Mouse (Mus musculus): ENCODE measurements around the gene Sema3d. TPM values are rescaled to one million over a fixed set of nuclear protein-coding genes. Genes with fewer than 3 reads are reported as not detected.

Sema3d gene
- polyA plus RNA-seq, 1 experiment from 2014 or later, result 1.7 TPM

GRCm38 (mm10) chr5:12564602-12565220 lies 181.5 kb downstream of the Sema3d start:
- Histone ChIP-seq H3K27me3 (ENCODE audit: control insufficient read depth, insufficient read depth, low read length) (no peaks in the 10 kb centered on the region), H3K4me1 (ENCODE audit: control insufficient read depth, insufficient read depth, low read length) (no peaks in the 10 kb centered on the region), H3K27ac (ENCODE audit: low read depth, low read length) (no peak overlapping the region), H3K9ac (ENCODE audit: low read length) (no peak overlapping the region), H3K4me3 (ENCODE audit: low read depth, low read length) (no peak overlapping the region), H3K36me3 (ENCODE audit: control insufficient read depth, insufficient read depth, low read length) (no peaks in the 10 kb centered on the region), H3K9me3 (ENCODE audit: control insufficient read depth, low read length) (no peaks in the 10 kb centered on the region), H3K4me2 (no peak overlapping the region)
- ATAC-seq (ENCODE audit: low FRiP score), result peak; percentile 67; the same call in 1 of the 2 replicates
- DNase-seq (ENCODE audit: low spot score, missing footprints), result no peak
- 70% methylated on average over 2 of the region's 2 CpGs for WGBS

GRCm38 (mm10) chr5:12566568-12566967 lies 183.4 kb downstream of the Sema3d start:
- Histone ChIP-seq H3K9me3 (ENCODE audit: control insufficient read depth, low read length) (no peaks in the 10 kb centered on the region), H3K4me1 (ENCODE audit: control insufficient read depth, insufficient read depth, low read length) (no peaks in the 10 kb centered on the region), H3K27ac (ENCODE audit: low read depth, low read length) (no peak overlapping the region), H3K9ac (ENCODE audit: low read length) (no peak overlapping the region), H3K36me3 (ENCODE audit: control insufficient read depth, insufficient read depth, low read length) (no peaks in the 10 kb centered on the region), H3K4me2 (no peak overlapping the region), H3K27me3 (ENCODE audit: control insufficient read depth, insufficient read depth, low read length) (no peaks in the 10 kb centered on the region), H3K4me3 (ENCODE audit: low read depth, low read length) (no peak overlapping the region)
- 79% methylated on average over 1 of the region's 1 CpGs for WGBS
- DNase-seq (ENCODE audit: low spot score, missing footprints) (no peak), ATAC-seq (ENCODE audit: low FRiP score) (no peak)

DNA sequence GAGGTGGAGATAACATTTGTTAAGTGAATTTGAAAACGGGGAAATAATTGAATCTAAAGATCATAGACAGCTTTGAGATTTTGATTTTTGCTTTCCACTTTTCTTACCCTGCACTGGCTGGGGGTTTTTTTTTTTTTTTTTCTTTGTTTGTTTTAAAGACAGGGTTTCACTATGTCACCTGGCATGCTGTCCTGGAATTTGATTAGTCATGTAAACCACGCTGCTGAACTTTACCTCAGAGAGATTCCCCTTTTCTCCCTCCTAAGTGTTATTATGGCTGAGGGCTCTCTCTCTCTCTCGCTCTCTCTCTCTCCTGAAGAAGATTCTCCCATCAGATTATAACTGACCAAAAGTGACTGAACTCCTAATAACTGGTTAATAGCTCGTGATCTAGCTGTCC lies 191.4 kb downstream of the Sema3d start:
- H3K4me2 ChIP-seq, result no peak overlapping the region
- ATAC-seq (ENCODE audit: low FRiP score), result no peak
- no peak overlapping the region for H3K9ac ChIP-seq (ENCODE audit: low read length)
- no peaks in the 10 kb centered on the region for H3K27me3 ChIP-seq (ENCODE audit: control insufficient read depth, insufficient read depth, low read length)
- H3K36me3 ChIP-seq (ENCODE audit: control insufficient read depth, insufficient read depth, low read length), result no peaks in the 10 kb centered on the region
- no peaks in the 10 kb centered on the region for H3K4me1 ChIP-seq (ENCODE audit: control insufficient read depth, insufficient read depth, low read length)
- no peak overlapping the region for H3K4me3 ChIP-seq (ENCODE audit: low read depth, low read length)
- H3K9me3 ChIP-seq (ENCODE audit: control insufficient read depth, low read length), result no peaks in the 10 kb centered on the region
- no peak for DNase-seq (ENCODE audit: low spot score, missing footprints)
- 79% methylated on average over 4 of the region's 4 CpGs for WGBS
- no peak overlapping the region for H3K27ac ChIP-seq (ENCODE audit: low read depth, low read length)

DNA sequence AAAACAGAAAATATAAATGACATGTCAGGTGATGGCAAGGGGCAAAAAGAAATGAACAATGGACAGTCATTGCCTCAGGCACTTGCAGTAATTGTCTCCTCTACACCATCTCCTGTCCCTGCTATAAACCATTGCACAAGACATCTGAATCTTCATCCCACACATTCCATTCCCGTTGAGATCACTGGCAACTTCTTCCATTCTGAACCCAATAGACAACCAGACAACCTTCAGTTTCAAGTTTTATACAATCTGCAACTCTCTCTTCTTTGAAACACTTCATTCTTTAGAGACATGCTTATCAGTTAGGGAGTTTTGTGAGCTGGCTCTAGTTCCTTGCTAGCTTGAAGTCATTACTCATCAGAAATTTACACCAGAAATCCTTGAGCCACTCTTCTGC lies 192.1 kb downstream of the Sema3d start:
- ATAC-seq (ENCODE audit: low FRiP score) (no peak), DNase-seq (ENCODE audit: low spot score, missing footprints) (no peak)
- no peaks in the 10 kb centered on the region for H3K9me3 ChIP-seq (ENCODE audit: control insufficient read depth, low read length)
- no peak overlapping the region for H3K4me2 ChIP-seq
- WGBS, result 71% methylated on average over 1 of the region's 1 CpGs
- H3K4me1 ChIP-seq (ENCODE audit: control insufficient read depth, insufficient read depth, low read length), result no peaks in the 10 kb centered on the region
- H3K27me3 ChIP-seq (ENCODE audit: control insufficient read depth, insufficient read depth, low read length), result no peaks in the 10 kb centered on the region
- H3K4me3 ChIP-seq (ENCODE audit: low read depth, low read length), result no peak overlapping the region
- no peaks in the 10 kb centered on the region for H3K36me3 ChIP-seq (ENCODE audit: control insufficient read depth, insufficient read depth, low read length)
- H3K27ac ChIP-seq (ENCODE audit: low read depth, low read length), result no peak overlapping the region
- no peak overlapping the region for H3K9ac ChIP-seq (ENCODE audit: low read length)

DNA sequence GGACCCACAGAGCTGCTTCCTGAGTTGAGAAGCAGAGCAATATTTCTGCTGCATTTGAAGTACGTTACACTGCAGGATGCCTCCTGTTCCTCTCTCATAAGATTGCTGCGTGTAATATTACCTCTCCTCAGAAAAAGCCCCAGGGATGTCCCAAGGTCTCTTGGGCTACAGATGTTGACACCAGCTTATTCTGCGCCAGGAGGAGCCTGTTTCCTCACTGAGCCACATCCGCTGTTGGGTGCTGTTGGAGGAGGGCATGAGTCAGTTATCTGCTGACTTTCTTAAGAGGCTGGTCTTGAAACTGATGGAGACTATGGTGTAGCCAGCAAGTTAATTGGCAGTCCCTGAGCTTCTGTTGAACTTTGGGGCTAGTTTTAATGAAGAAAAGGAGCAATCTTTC lies 196.6 kb downstream of the Sema3d start:
- H3K27ac ChIP-seq (ENCODE audit: low read depth, low read length), result no peak overlapping the region
- H3K9ac ChIP-seq (ENCODE audit: low read length), result no peak overlapping the region
- no peaks in the 10 kb centered on the region for H3K27me3 ChIP-seq (ENCODE audit: control insufficient read depth, insufficient read depth, low read length)
- WGBS, result 67% methylated on average over 4 of the region's 4 CpGs
- no peak overlapping the region for H3K4me2 ChIP-seq
- DNase-seq (ENCODE audit: low spot score, missing footprints) (no peak), ATAC-seq (ENCODE audit: low FRiP score) (no peak)
- H3K36me3 ChIP-seq (ENCODE audit: control insufficient read depth, insufficient read depth, low read length), result no peaks in the 10 kb centered on the region
- no peak overlapping the region for H3K4me3 ChIP-seq (ENCODE audit: low read depth, low read length)
- no peaks in the 10 kb centered on the region for H3K4me1 ChIP-seq (ENCODE audit: control insufficient read depth, insufficient read depth, low read length)
- H3K9me3 ChIP-seq (ENCODE audit: control insufficient read depth, low read length), result no peaks in the 10 kb centered on the region

- H3K27me3 ChIP-seq (ENCODE audit: control insufficient read depth, insufficient read depth, low read length), result no peaks in the 10 kb centered on the region
- ATAC-seq (ENCODE audit: low FRiP score) (no peak), DNase-seq (ENCODE audit: low spot score, missing footprints) (no peak)
- H3K4me1 ChIP-seq (ENCODE audit: control insufficient read depth, insufficient read depth, low read length), result no peaks in the 10 kb centered on the region
- no peaks in the 10 kb centered on the region for H3K36me3 ChIP-seq (ENCODE audit: control insufficient read depth, insufficient read depth, low read length)
- H3K4me3 ChIP-seq (ENCODE audit: low read depth, low read length), result no peak overlapping the region
- H3K27ac ChIP-seq (ENCODE audit: low read depth, low read length), result no peak overlapping the region
- no peaks in the 10 kb centered on the region for H3K9me3 ChIP-seq (ENCODE audit: control insufficient read depth, low read length)
- no peak overlapping the region for H3K9ac ChIP-seq (ENCODE audit: low read length)
- 80% methylated on average over 1 of the region's 1 CpGs for WGBS
- no peak overlapping the region for H3K4me2 ChIP-seq
These were observed 199.4 kb downstream of the Sema3d start for GRCm38 (mm10) chr5:12582540-12582939.

- Histone ChIP-seq H3K4me2 (no peak overlapping the region), H3K9me3 (ENCODE audit: control insufficient read depth, low read length) (no peaks in the 10 kb centered on the region), H3K27me3 (ENCODE audit: control insufficient read depth, insufficient read depth, low read length) (no peaks in the 10 kb centered on the region), H3K36me3 (ENCODE audit: control insufficient read depth, insufficient read depth, low read length) (no peaks in the 10 kb centered on the region), H3K9ac (ENCODE audit: low read length) (no peak overlapping the region), H3K4me3 (ENCODE audit: low read depth, low read length) (no peak overlapping the region), H3K27ac (ENCODE audit: low read depth, low read length) (no peak overlapping the region), H3K4me1 (ENCODE audit: control insufficient read depth, insufficient read depth, low read length) (no peaks in the 10 kb centered on the region)
- ATAC-seq (ENCODE audit: low FRiP score) (no peak), DNase-seq (ENCODE audit: low spot score, missing footprints) (no peak)
- WGBS, result 75% methylated on average over 3 of the region's 3 CpGs
These were observed 200.2 kb downstream of the Sema3d start for GRCm38 (mm10) chr5:12583293-12583834.

- DNase-seq (ENCODE audit: low spot score, missing footprints) (no peak), ATAC-seq (ENCODE audit: low FRiP score) (no peak)
- Histone ChIP-seq H3K4me2 (no peak overlapping the region), H3K9ac (ENCODE audit: low read length) (no peak overlapping the region), H3K36me3 (ENCODE audit: control insufficient read depth, insufficient read depth, low read length) (no peaks in the 10 kb centered on the region), H3K4me3 (ENCODE audit: low read depth, low read length) (no peak overlapping the region), H3K9me3 (ENCODE audit: control insufficient read depth, low read length) (no peaks in the 10 kb centered on the region), H3K4me1 (ENCODE audit: control insufficient read depth, insufficient read depth, low read length) (no peaks in the 10 kb centered on the region), H3K27me3 (ENCODE audit: control insufficient read depth, insufficient read depth, low read length) (no peaks in the 10 kb centered on the region), H3K27ac (ENCODE audit: low read depth, low read length) (no peak overlapping the region)
- WGBS, result 89% methylated on average over 9 of the region's 9 CpGs
These were observed 201.7 kb downstream of the Sema3d start for GRCm38 (mm10) chr5:12584886-12585285.

GRCm38 (mm10) chr5:12634227-12634980 lies 251.2 kb downstream of the Sema3d start:
- no peak overlapping the region for H3K27ac ChIP-seq (ENCODE audit: low read depth, low read length)
- ATAC-seq (ENCODE audit: low FRiP score) (peak; percentile 69), DNase-seq (ENCODE audit: low spot score, missing footprints) (peak; percentile 89)
- no peaks in the 10 kb centered on the region for H3K36me3 ChIP-seq (ENCODE audit: control insufficient read depth, insufficient read depth, low read length)
- H3K4me3 ChIP-seq (ENCODE audit: low read depth, low read length), result no peak overlapping the region
- H3K9ac ChIP-seq (ENCODE audit: low read length), result no peak overlapping the region
- 16% methylated on average over 8 of the region's 8 CpGs for WGBS
- H3K9me3 ChIP-seq (ENCODE audit: control insufficient read depth, low read length), result no peaks in the 10 kb centered on the region
- H3K4me2 ChIP-seq, result no peak overlapping the region
- H3K4me1 ChIP-seq (ENCODE audit: control insufficient read depth, insufficient read depth, low read length), result peaks cover 5% of the 10 kb centered on the region
- no peaks in the 10 kb centered on the region for H3K27me3 ChIP-seq (ENCODE audit: control insufficient read depth, insufficient read depth, low read length)

Measured in midbrain, embryonic 11.5 days (tissue).